Mouse (Mus musculus): ENCODE measurements around the gene Rpp25l. TPM values are rescaled to one million over a fixed set of nuclear protein-coding genes. Genes with fewer than 3 reads are reported as not detected.

Gene Rpp25l
- 27.5 TPM for polyA plus RNA-seq (2014; fragmentation: Illumina TruSeq; extraction: RNeasy Lipid Tissue Mini Kit (QIAGEN cat#74804); ENCODE audit: low read depth, low replicate concordance)

GRCm38 (mm10) chr4:41713197-41714067, at the start of gene Rpp25l:
Gene Rpp25l, minus strand, starts transcription at chr4:41713534.

GRCm38 (mm10) chr4:41755338-41756305, 42.3 kb upstream of the Rpp25l start, which contains the start of gene Sigmar1:
Gene Sigmar1, minus strand, starts transcription at chr4:41756157.

GRCm38 (mm10) chr4:41754797-41755337, 41.5 kb upstream of the Rpp25l start, which contains the start of gene Galt:
Gene Galt, plus strand, starts transcription at chr4:41755228.

GRCm38 (mm10) chr4:41731052-41731765, 17.9 kb upstream of the Rpp25l start, which contains the start of gene Arid3c:
Gene Arid3c, minus strand, starts transcription at chr4:41731142.

GRCm38 (mm10) chr4:41722918-41723351, 9.6 kb upstream of the Rpp25l start, which contains the start of gene Dctn3:
Gene Dctn3, minus strand, starts transcription at chr4:41723170.

GRCm38 (mm10) chr4:41699783-41700182, 13.6 kb downstream of the Rpp25l start, which contains the start of gene Il11ra1:
Gene Il11ra1, plus strand, starts transcription at chr4:41699989.

GRCm38 (mm10) chr4:41696930-41697841, 16.1 kb downstream of the Rpp25l start, which contains the start of gene Cntfr:
Gene Cntfr, minus strand, starts transcription at chr4:41697089.

Other genes with a start within 250 kb of the Rpp25l start
- 0.08 TPM for gene Kif24, start 248.6 kb downstream of the Rpp25l start, polyA plus RNA-seq (2014; fragmentation: Illumina TruSeq; extraction: RNeasy Lipid Tissue Mini Kit (QIAGEN cat#74804); ENCODE audit: low read depth, low replicate concordance)
- 39.1 TPM for gene Nudt2, start 248.4 kb downstream of the Rpp25l start, polyA plus RNA-seq (2014; fragmentation: Illumina TruSeq; extraction: RNeasy Lipid Tissue Mini Kit (QIAGEN cat#74804); ENCODE audit: low read depth, low replicate concordance)
- 7.1 TPM for gene AI464131, start 210.5 kb downstream of the Rpp25l start, polyA plus RNA-seq (2014; fragmentation: Illumina TruSeq; extraction: RNeasy Lipid Tissue Mini Kit (QIAGEN cat#74804); ENCODE audit: low read depth, low replicate concordance)
- gene 1110017D15Rik, start 196.2 kb downstream of the Rpp25l start, polyA plus RNA-seq (2014; fragmentation: Illumina TruSeq; extraction: RNeasy Lipid Tissue Mini Kit (QIAGEN cat#74804); ENCODE audit: low read depth, low replicate concordance), result not detected
- 15.1 TPM for gene Fam219a, start 144.0 kb downstream of the Rpp25l start, polyA plus RNA-seq (2014; fragmentation: Illumina TruSeq; extraction: RNeasy Lipid Tissue Mini Kit (QIAGEN cat#74804); ENCODE audit: low read depth, low replicate concordance)
- 2.3 TPM for gene Dnaic1, start 143.8 kb downstream of the Rpp25l start, polyA plus RNA-seq (2014; fragmentation: Illumina TruSeq; extraction: RNeasy Lipid Tissue Mini Kit (QIAGEN cat#74804); ENCODE audit: low read depth, low replicate concordance)
- 10.1 TPM for gene Enho, start 73.2 kb downstream of the Rpp25l start, polyA plus RNA-seq (2014; fragmentation: Illumina TruSeq; extraction: RNeasy Lipid Tissue Mini Kit (QIAGEN cat#74804); ENCODE audit: low read depth, low replicate concordance)
- gene Cntfr, start 16.4 kb downstream of the Rpp25l start, polyA plus RNA-seq (2014; fragmentation: Illumina TruSeq; extraction: RNeasy Lipid Tissue Mini Kit (QIAGEN cat#74804); ENCODE audit: low read depth, low replicate concordance), result 6.3 TPM
- 114 TPM for gene Il11ra1, start 13.5 kb downstream of the Rpp25l start, polyA plus RNA-seq (2014; fragmentation: Illumina TruSeq; extraction: RNeasy Lipid Tissue Mini Kit (QIAGEN cat#74804); ENCODE audit: low read depth, low replicate concordance)
- gene Dctn3, start 9.6 kb upstream of the Rpp25l start, polyA plus RNA-seq (2014; fragmentation: Illumina TruSeq; extraction: RNeasy Lipid Tissue Mini Kit (QIAGEN cat#74804); ENCODE audit: low read depth, low replicate concordance), result 70.5 TPM
- not detected for gene Arid3c, start 17.6 kb upstream of the Rpp25l start, polyA plus RNA-seq (2014; fragmentation: Illumina TruSeq; extraction: RNeasy Lipid Tissue Mini Kit (QIAGEN cat#74804); ENCODE audit: low read depth, low replicate concordance)
- gene Galt, start 41.7 kb upstream of the Rpp25l start, polyA plus RNA-seq (2014; fragmentation: Illumina TruSeq; extraction: RNeasy Lipid Tissue Mini Kit (QIAGEN cat#74804); ENCODE audit: low read depth, low replicate concordance), result 65.1 TPM
- gene Sigmar1, start 42.6 kb upstream of the Rpp25l start, polyA plus RNA-seq (2014; fragmentation: Illumina TruSeq; extraction: RNeasy Lipid Tissue Mini Kit (QIAGEN cat#74804); ENCODE audit: low read depth, low replicate concordance), result 24.3 TPM
- gene Ccl27a, start 60.7 kb upstream of the Rpp25l start, polyA plus RNA-seq (2014; fragmentation: Illumina TruSeq; extraction: RNeasy Lipid Tissue Mini Kit (QIAGEN cat#74804); ENCODE audit: low read depth, low replicate concordance), result 25.4 TPM
- gene Gm21541, start 190.1 kb upstream of the Rpp25l start, polyA plus RNA-seq (2014; fragmentation: Illumina TruSeq; extraction: RNeasy Lipid Tissue Mini Kit (QIAGEN cat#74804); ENCODE audit: low read depth, low replicate concordance), result not detected
- not detected for gene Gm20878, start 228.0 kb upstream of the Rpp25l start, polyA plus RNA-seq (2014; fragmentation: Illumina TruSeq; extraction: RNeasy Lipid Tissue Mini Kit (QIAGEN cat#74804); ENCODE audit: low read depth, low replicate concordance)